Mouse (Mus musculus) megakaryocyte, embryonic 14.5 days (primary cell): ENCODE results near the gene Kif3a.

Experiments
- FLI1 ChIP-seq: IDR thresholded peaks from 2 replicates; pipeline ENCODE4 v1.6.1; 2012; ENCODE audit warnings: low read length, inconsistent platforms, mixed read lengths
- GATA1 ChIP-seq: IDR thresholded peaks from 3 replicates; pipeline ENCODE4 v1.6.1; 2012; ENCODE audit warnings: mixed read lengths, low read length, inconsistent platforms, borderline replicate concordance

DNA sequence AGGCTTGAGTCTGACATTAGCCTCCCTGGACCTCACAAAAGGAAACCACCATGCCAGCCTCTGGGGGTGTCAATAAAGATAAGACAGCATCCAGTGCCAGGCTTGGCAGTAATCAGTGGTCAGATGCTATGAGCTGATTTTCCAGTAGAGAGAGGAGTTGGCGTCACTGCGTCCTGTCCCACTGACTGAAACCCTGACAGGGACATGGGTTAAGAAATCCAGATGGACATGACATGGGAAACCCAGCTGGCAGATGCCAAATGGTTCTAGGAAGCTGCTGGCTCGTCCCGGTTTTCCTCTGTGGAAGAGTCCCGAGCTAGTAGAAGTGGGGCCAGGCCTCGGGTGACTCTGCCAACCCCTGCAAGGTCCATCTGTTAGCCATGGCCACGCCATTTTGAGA, 66.5 kb downstream of the Kif3a start:
- TF ChIP-seq GATA1 (no peak), FLI1 (no peak)
